Mouse (Mus musculus) erythroblast, embryonic 14.5 days (primary cell): ENCODE results near the gene Pum1.

Experiments used
- GATA1 ChIP-seq: IDR thresholded peaks from 2 replicates; pipeline ENCODE4 v1.6.1; 2012; ENCODE audit warnings: low read length, inconsistent platforms, mixed read lengths
- TAL1 ChIP-seq: IDR thresholded peaks from 3 replicates; pipeline ENCODE4 v1.6.1; 2012; ENCODE audit warnings: low read length, inconsistent platforms, mixed read lengths

GRCm38 (mm10) chr4:130811385-130811784, 148.3 kb downstream of the Pum1 start:
- TF ChIP-seq TAL1 = no peak
- TF ChIP-seq GATA1 = no peak
